Mouse (Mus musculus): ENCODE measurements around the gene Sertad4.

GRCm38 (mm10) chr1:192835211-192835681 is 20.3 kb downstream of the Sertad4 start:
- TF ChIP-seq CTCF (conservative IDR thresholded peaks at IDR 0.05; ENCODE audit: low read length) (no peak), POU5F1 (IDR thresholded peaks at IDR 0.05; ENCODE audit: borderline replicate concordance, low read length) (no peak)
